In genomic region chr2:124234636-124235221, GRCm38 (mm10) we compare ENCODE assay signal across 14 mouse cellular contexts.
A peak's percentile ranks its signal among the peaks of the same experiment; 100 is the strongest.
DNase-seq lines count a peak whose midpoint lies in the region; ATAC-seq lines count a peak whose summit lies in the region.
"Had no signal": no experiment of that assay in that cellular context is flagged by ENCODE, and none has a peak within 500 bp of the region (broad histone marks: within the 10 kb centered on the region; RNA-seq: fewer than 3 reads in every experiment).

No protein-coding gene starts in this region.

- no peaks in the 10 kb centered on the region for H3K36me3 ChIP-seq in hindbrain, embryonic 15.5 days
- H3K36me3 ChIP-seq in midbrain, embryonic 10.5 days = no peaks in the 10 kb centered on the region
- no peaks in the 10 kb centered on the region for H3K36me3 ChIP-seq in liver, embryonic 11.5 days (ENCODE audit: control insufficient read depth, insufficient read depth, low read length)
- H3K36me3 ChIP-seq: heart, embryonic 12.5 days had no signal

- H3K4me2 ChIP-seq in hindbrain, embryonic 15.5 days = no peak overlapping the region
- no peak overlapping the region for H3K4me2 ChIP-seq in liver, embryonic 11.5 days
- H3K4me2 ChIP-seq: heart, embryonic 12.5 days had no signal

- ATAC-seq in hindbrain, embryonic 15.5 days (ENCODE audit: low FRiP score, low read depth) = peak; percentile 66; the same call in 1 of the 2 replicates
- no peak for ATAC-seq in liver, embryonic 11.5 days (replicated peaks; ENCODE audit: low FRiP score)

- no peaks in the 10 kb centered on the region for H3K9me3 ChIP-seq in hindbrain, embryonic 15.5 days
- no peaks in the 10 kb centered on the region for H3K9me3 ChIP-seq in midbrain, embryonic 10.5 days (replicated peaks)
- no peaks in the 10 kb centered on the region for H3K9me3 ChIP-seq in liver, embryonic 11.5 days (ENCODE audit: control insufficient read depth, low read length)
- H3K9me3 ChIP-seq: heart, embryonic 12.5 days had no signal

- H3K9ac ChIP-seq in hindbrain, embryonic 15.5 days = no peak overlapping the region
- H3K9ac ChIP-seq in liver, embryonic 11.5 days (ENCODE audit: low read depth, low read length) = no peak overlapping the region
- H3K9ac ChIP-seq: heart, embryonic 12.5 days had no signal

- no peak overlapping the region for H3K4me3 ChIP-seq in hindbrain, embryonic 15.5 days
- H3K4me3 ChIP-seq in midbrain, embryonic 10.5 days = no peak overlapping the region
- H3K4me3 ChIP-seq in liver, embryonic 11.5 days (ENCODE audit: low read depth, low read length) = no peak overlapping the region
- H3K4me3 ChIP-seq: heart, embryonic 12.5 days had no signal

- peak; percentile 43 to 45 for DNase-seq in cerebellum, postnatal 10 days
- DNase-seq in cerebellum, postnatal 25 days = no peak
- DNase-seq in Muller cell, postnatal 12 days (ENCODE audit: inconsistent ontology term) = peak; percentile 55
- DNase-seq in midbrain, embryonic 10.5 days (ENCODE audit: low spot score) = no peak
- no peak for DNase-seq in liver, embryonic 11.5 days (ENCODE audit: low spot score)
- DNase-seq in spleen, postnatal 14 days (ENCODE audit: low spot score in 2 of 2) = no peak
- DNase-seq in thymus, postnatal 10 days (ENCODE audit: low spot score in 2 of 2) = no peak
- DNase-seq: cerebellum, postnatal 36 days; gastrocnemius, postnatal 10 days; spleen, adult 18-20 months; thymus, adult 18-20 months had no signal

- peak overlapping the region; percentile 61 for H3K27ac ChIP-seq in hindbrain, embryonic 15.5 days (replicated peaks)
- peak overlapping the region; percentile 18; the same call in 1 of the 2 replicates for H3K27ac ChIP-seq in midbrain, embryonic 10.5 days (replicated peaks)
- no peak overlapping the region for H3K27ac ChIP-seq in liver, embryonic 11.5 days (ENCODE audit: low read depth, low read length)
- H3K27ac ChIP-seq: kidney, postnatal 0 days had no signal

- H3K4me1 ChIP-seq in hindbrain, embryonic 15.5 days (replicated peaks) = peaks cover 14% of the 10 kb centered on the region
- peaks cover 18% of the 10 kb centered on the region for H3K4me1 ChIP-seq in midbrain, embryonic 10.5 days
- H3K4me1 ChIP-seq in liver, embryonic 11.5 days (replicated peaks; ENCODE audit: control insufficient read depth, insufficient read depth, low read length) = no peaks in the 10 kb centered on the region

- 61% methylated on average over 9 of the region's 9 CpGs for WGBS in hindbrain, embryonic 15.5 days
- WGBS in midbrain, embryonic 10.5 days = 81% methylated on average over 9 of the region's 9 CpGs
- WGBS in liver, embryonic 11.5 days = 77% methylated on average over 9 of the region's 9 CpGs

- no peaks in the 10 kb centered on the region for H3K27me3 ChIP-seq in hindbrain, embryonic 15.5 days
- no peaks in the 10 kb centered on the region for H3K27me3 ChIP-seq in midbrain, embryonic 10.5 days (ENCODE audit: low read depth, poor library complexity, severe bottlenecking)
- H3K27me3 ChIP-seq in liver, embryonic 11.5 days (replicated peaks; ENCODE audit: control insufficient read depth, insufficient read depth, low read length) = no peaks in the 10 kb centered on the region
- H3K27me3 ChIP-seq: heart, embryonic 12.5 days had no signal

Comparison
In these comparisons a context has a peak if more than half of its experiments do, and no peak if none do; other contexts are left out.
1. DNase-seq: peak in cerebellum, postnatal 10 days (2 of 2) and Muller cell, postnatal 12 days (single experiment); none in cerebellum, postnatal 25 days (0 of 2), midbrain, embryonic 10.5 days (single experiment), liver, embryonic 11.5 days (single experiment), spleen, postnatal 14 days (0 of 2) and thymus, postnatal 10 days (0 of 2).